Mouse (Mus musculus) erythroblast, embryonic 14.5 days (primary cell): ENCODE data around the gene Adig.

Source experiments
- GATA1 ChIP-seq: IDR thresholded peaks from 2 replicates; pipeline ENCODE4 v1.6.1; 2012; ENCODE audit warnings: low read length, inconsistent platforms, mixed read lengths
- TAL1 ChIP-seq: IDR thresholded peaks from 3 replicates; pipeline ENCODE4 v1.6.1; 2012; ENCODE audit warnings: low read length, inconsistent platforms, mixed read lengths

DNA sequence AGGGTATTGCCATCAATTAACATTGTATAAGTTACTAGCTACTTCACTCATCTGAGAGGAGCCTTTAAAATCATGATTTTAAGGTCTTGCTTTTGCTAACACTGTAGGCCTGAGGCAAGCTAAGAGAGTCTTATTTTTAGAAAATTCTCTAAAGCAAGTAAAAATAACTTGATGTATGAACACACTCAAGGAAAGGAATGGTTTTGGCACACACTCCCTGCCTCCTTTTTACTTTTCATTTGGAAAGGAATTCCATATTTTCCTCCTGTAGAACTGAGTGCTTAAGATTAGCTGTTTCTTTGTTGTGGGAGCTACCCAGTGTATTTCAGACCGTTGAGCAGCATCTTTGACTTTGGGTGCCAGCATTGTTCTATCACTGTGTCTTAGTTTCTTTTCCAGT, 28.3 kb upstream of the Adig start:
- TF ChIP-seq TAL1, result no peak
- TF ChIP-seq GATA1, result no peak
